Mouse (Mus musculus) neutrophil, adult 65 days (primary cell): ENCODE results near the gene Cadps2. TPM values are rescaled to one million over a fixed set of nuclear protein-coding genes. Genes with fewer than 3 reads are reported as not detected.

ENCODE experiments used
- total RNA-seq: library from RNA; stranded (reverse); gene quantifications from 2 replicates; pipeline ENCODE4 v1.2.4, GENCODE M21; 2023

Cadps2 gene
- total RNA-seq: 0.14 TPM in 1 of 2 replicates, not detected in the other

GRCm38 (mm10) chr6:23839009-23839811, at the start of gene Cadps2:
TSS of gene Cadps2 (minus strand) at chr6:23839421.

GRCm38 (mm10) chr6:23655036-23655435, 184.2 kb downstream of the Cadps2 start, which contains the start of gene Rnf148:
TSS of gene Rnf148 (minus strand) at chr6:23655136.

GRCm38 (mm10) chr6:23650205-23650604, 189.0 kb downstream of the Cadps2 start, which contains the start of gene Rnf133:
TSS of gene Rnf133 (minus strand) at chr6:23650305.

GRCm38 (mm10) chr6:23248313-23249052, 590.7 kb downstream of the Cadps2 start, which contains the start of gene Fezf1:
TSS of gene Fezf1 (minus strand) at chr6:23248362.

Other genes starting within 250 kb of the Cadps2 start
- not detected in 2 replicates for gene Rnf133, start 189.1 kb downstream of the Cadps2 start, total RNA-seq
- gene Rnf148, start 184.3 kb downstream of the Cadps2 start, total RNA-seq: not detected in 2 replicates
- not detected in 2 replicates for gene Tas2r118, start 130.6 kb upstream of the Cadps2 start, total RNA-seq